Mouse (Mus musculus): Measurements from ENCODE around the gene Myl6. TPM values are rescaled to one million over a fixed set of nuclear protein-coding genes. Genes with fewer than 3 reads are reported as not detected.

The Myl6 gene
- polyA plus RNA-seq, 1 experiment from 2014 or later = 818 TPM

- H3K4me3 ChIP-seq (ENCODE audit: low read depth, low read length) = peak within 1 kb of the TSS; percentile 91
- H3K4me1 ChIP-seq (ENCODE audit: control insufficient read depth, insufficient read depth, low read length) = peaks cover 10% of the 10 kb centered on the region
- peaks cover 29% of the 10 kb centered on the region for H3K36me3 ChIP-seq (ENCODE audit: control insufficient read depth, insufficient read depth, low read length)
- H3K4me2 ChIP-seq (ENCODE audit: low read length) = peak within 1 kb of the TSS; percentile 81
- WGBS = under 1% methylated on average over 56 of the region's 86 CpGs
- peak; percentile 81 for DNase-seq (ENCODE audit: low spot score)
- peak within 1 kb of the TSS; percentile 98 for H3K9ac ChIP-seq (ENCODE audit: low read length)
- no peaks in the 10 kb centered on the region for H3K27me3 ChIP-seq (replicated peaks; ENCODE audit: control insufficient read depth, insufficient read depth, low read length)
- H3K9me3 ChIP-seq (replicated peaks; ENCODE audit: control insufficient read depth, low read length) = no peaks in the 10 kb centered on the region
- ATAC-seq = peak; percentile 77
- peak within 1 kb of the TSS; percentile 98 for H3K27ac ChIP-seq (ENCODE audit: low read depth, low read length)
Observed at GRCm38 (mm10) chr10:128458719-128459408, 35.1 kb downstream of the Myl6 start, which contains the start of gene Smarcc2. Gene Smarcc2 (plus strand): TSS chr10:128459248.

GRCm38 (mm10) chr10:128458348-128458718 lies 35.6 kb downstream of the Myl6 start:
- H3K4me1 ChIP-seq (ENCODE audit: control insufficient read depth, insufficient read depth, low read length) = peaks cover 10% of the 10 kb centered on the region
- peak overlapping the region; percentile 98 for H3K27ac ChIP-seq (ENCODE audit: low read depth, low read length)
- H3K4me2 ChIP-seq (ENCODE audit: low read length) = peak overlapping the region; percentile 54
- H3K27me3 ChIP-seq (replicated peaks; ENCODE audit: control insufficient read depth, insufficient read depth, low read length) = no peaks in the 10 kb centered on the region
- DNase-seq (ENCODE audit: low spot score) (peak; percentile 90), ATAC-seq (peak; percentile 67)
- no peaks in the 10 kb centered on the region for H3K9me3 ChIP-seq (replicated peaks; ENCODE audit: control insufficient read depth, low read length)
- H3K4me3 ChIP-seq (ENCODE audit: low read depth, low read length) = peak overlapping the region; percentile 91
- H3K36me3 ChIP-seq (ENCODE audit: control insufficient read depth, insufficient read depth, low read length) = peaks cover 24% of the 10 kb centered on the region
- WGBS = under 1% methylated on average over 29 of the region's 29 CpGs
- peak overlapping the region; percentile 98 for H3K9ac ChIP-seq (ENCODE audit: low read length)

GRCm38 (mm10) chr10:128457676-128458075 lies 36.3 kb downstream of the Myl6 start:
- 84% methylated on average over 6 of the region's 6 CpGs for WGBS
- H3K4me3 ChIP-seq (ENCODE audit: low read depth, low read length) = no peak overlapping the region
- peaks cover 10% of the 10 kb centered on the region for H3K4me1 ChIP-seq (ENCODE audit: control insufficient read depth, insufficient read depth, low read length)
- ATAC-seq (no peak), DNase-seq (ENCODE audit: low spot score) (no peak)
- peak overlapping the region; percentile 54; the same call in 1 of the 2 replicates for H3K4me2 ChIP-seq (ENCODE audit: low read length)
- H3K9ac ChIP-seq (ENCODE audit: low read length) = no peak overlapping the region
- H3K27ac ChIP-seq (ENCODE audit: low read depth, low read length) = no peak overlapping the region
- no peaks in the 10 kb centered on the region for H3K27me3 ChIP-seq (replicated peaks; ENCODE audit: control insufficient read depth, insufficient read depth, low read length)
- no peaks in the 10 kb centered on the region for H3K9me3 ChIP-seq (replicated peaks; ENCODE audit: control insufficient read depth, low read length)
- peaks cover 17% of the 10 kb centered on the region for H3K36me3 ChIP-seq (ENCODE audit: control insufficient read depth, insufficient read depth, low read length)

- Histone ChIP-seq H3K4me3 (ENCODE audit: low read depth, low read length) (no peak overlapping the region), H3K4me2 (ENCODE audit: low read length) (0 out of 2 replicates have a peak overlapping the region, but pooled peaks have one; percentile 19), H3K4me1 (ENCODE audit: control insufficient read depth, insufficient read depth, low read length) (no peaks in the 10 kb centered on the region), H3K27ac (ENCODE audit: low read depth, low read length) (no peak overlapping the region), H3K36me3 (ENCODE audit: control insufficient read depth, insufficient read depth, low read length) (no peaks in the 10 kb centered on the region), H3K9me3 (replicated peaks; ENCODE audit: control insufficient read depth, low read length) (no peaks in the 10 kb centered on the region), H3K9ac (ENCODE audit: low read length) (no peak overlapping the region), H3K27me3 (replicated peaks; ENCODE audit: control insufficient read depth, insufficient read depth, low read length) (no peaks in the 10 kb centered on the region)
- 0 out of 2 replicates have a peak, but pooled peaks have one; percentile 24 for ATAC-seq
- 1% methylated on average over 6 of the region's 6 CpGs for WGBS
- peak; percentile 94 for DNase-seq (ENCODE audit: low spot score)
Observed at GRCm38 (mm10) chr10:128455280-128455679, 38.7 kb downstream of the Myl6 start.

GRCm38 (mm10) chr10:128454471-128454870 lies 39.5 kb downstream of the Myl6 start:
- Histone ChIP-seq H3K4me2 (ENCODE audit: low read length) (no peak overlapping the region), H3K36me3 (ENCODE audit: control insufficient read depth, insufficient read depth, low read length) (no peaks in the 10 kb centered on the region), H3K27me3 (replicated peaks; ENCODE audit: control insufficient read depth, insufficient read depth, low read length) (no peaks in the 10 kb centered on the region), H3K9ac (ENCODE audit: low read length) (no peak overlapping the region), H3K9me3 (replicated peaks; ENCODE audit: control insufficient read depth, low read length) (no peaks in the 10 kb centered on the region), H3K4me3 (ENCODE audit: low read depth, low read length) (no peak overlapping the region), H3K4me1 (ENCODE audit: control insufficient read depth, insufficient read depth, low read length) (no peaks in the 10 kb centered on the region), H3K27ac (ENCODE audit: low read depth, low read length) (no peak overlapping the region)
- DNase-seq (ENCODE audit: low spot score) = no peak
- no peak for ATAC-seq
- WGBS = 80% methylated on average over 3 of the region's 3 CpGs

GRCm38 (mm10) chr10:128451014-128451413 lies 42.9 kb downstream of the Myl6 start:
- 76% methylated on average over 6 of the region's 6 CpGs for WGBS
- H3K4me1 ChIP-seq (ENCODE audit: control insufficient read depth, insufficient read depth, low read length) = no peaks in the 10 kb centered on the region

GRCm38 (mm10) chr10:128445407-128445806 lies 48.5 kb downstream of the Myl6 start:
- H3K4me1 ChIP-seq (ENCODE audit: control insufficient read depth, insufficient read depth, low read length) = no peaks in the 10 kb centered on the region
- DNase-seq (ENCODE audit: low spot score) (no peak), ATAC-seq (no peak)
- H3K9me3 ChIP-seq (replicated peaks; ENCODE audit: control insufficient read depth, low read length) = no peaks in the 10 kb centered on the region
- H3K27me3 ChIP-seq (replicated peaks; ENCODE audit: control insufficient read depth, insufficient read depth, low read length) = no peaks in the 10 kb centered on the region
- no peak overlapping the region for H3K27ac ChIP-seq (ENCODE audit: low read depth, low read length)
- peaks cover 15% of the 10 kb centered on the region for H3K36me3 ChIP-seq (ENCODE audit: control insufficient read depth, insufficient read depth, low read length)
- H3K4me2 ChIP-seq (ENCODE audit: low read length) = no peak overlapping the region
- H3K9ac ChIP-seq (ENCODE audit: low read length) = no peak overlapping the region
- no peak overlapping the region for H3K4me3 ChIP-seq (ENCODE audit: low read depth, low read length)
- 88% methylated on average over 4 of the region's 4 CpGs for WGBS

More at GRCm38 (mm10) chr10:128451014-128451413, 42.9 kb downstream of the Myl6 start:
- H3K4me2 ChIP-seq (ENCODE audit: low read length) = no peak overlapping the region
- ATAC-seq (no peak), DNase-seq (ENCODE audit: low spot score) (no peak)
- H3K9ac ChIP-seq (ENCODE audit: low read length) = no peak overlapping the region
- H3K4me3 ChIP-seq (ENCODE audit: low read depth, low read length) = no peak overlapping the region
- H3K36me3 ChIP-seq (ENCODE audit: control insufficient read depth, insufficient read depth, low read length) = no peaks in the 10 kb centered on the region
- no peak overlapping the region for H3K27ac ChIP-seq (ENCODE audit: low read depth, low read length)
- no peaks in the 10 kb centered on the region for H3K9me3 ChIP-seq (replicated peaks; ENCODE audit: control insufficient read depth, low read length)
- no peaks in the 10 kb centered on the region for H3K27me3 ChIP-seq (replicated peaks; ENCODE audit: control insufficient read depth, insufficient read depth, low read length)

- ATAC-seq (no peak), DNase-seq (ENCODE audit: low spot score) (no peak)
- Histone ChIP-seq H3K27me3 (replicated peaks; ENCODE audit: control insufficient read depth, insufficient read depth, low read length) (no peaks in the 10 kb centered on the region), H3K9me3 (replicated peaks; ENCODE audit: control insufficient read depth, low read length) (no peaks in the 10 kb centered on the region), H3K4me3 (ENCODE audit: low read depth, low read length) (no peak overlapping the region), H3K4me2 (ENCODE audit: low read length) (no peak overlapping the region), H3K9ac (ENCODE audit: low read length) (no peak overlapping the region), H3K36me3 (ENCODE audit: control insufficient read depth, insufficient read depth, low read length) (peaks cover 25% of the 10 kb centered on the region), H3K4me1 (ENCODE audit: control insufficient read depth, insufficient read depth, low read length) (no peaks in the 10 kb centered on the region), H3K27ac (ENCODE audit: low read depth, low read length) (no peak overlapping the region)
- 75% methylated on average over 6 of the region's 6 CpGs for WGBS
Observed at GRCm38 (mm10) chr10:128444354-128444753, 49.6 kb downstream of the Myl6 start.

GRCm38 (mm10) chr10:128442718-128443117 lies 51.2 kb downstream of the Myl6 start:
- DNase-seq (ENCODE audit: low spot score) (no peak), ATAC-seq (no peak)
- no peaks in the 10 kb centered on the region for H3K9me3 ChIP-seq (replicated peaks; ENCODE audit: control insufficient read depth, low read length)
- H3K4me3 ChIP-seq (ENCODE audit: low read depth, low read length) = no peak overlapping the region
- no peaks in the 10 kb centered on the region for H3K27me3 ChIP-seq (replicated peaks; ENCODE audit: control insufficient read depth, insufficient read depth, low read length)
- no peaks in the 10 kb centered on the region for H3K4me1 ChIP-seq (ENCODE audit: control insufficient read depth, insufficient read depth, low read length)
- peaks cover 42% of the 10 kb centered on the region for H3K36me3 ChIP-seq (ENCODE audit: control insufficient read depth, insufficient read depth, low read length)
- WGBS = 91% methylated on average over 1 of the region's 1 CpGs
- no peak overlapping the region for H3K4me2 ChIP-seq (ENCODE audit: low read length)
- no peak overlapping the region for H3K27ac ChIP-seq (ENCODE audit: low read depth, low read length)
- H3K9ac ChIP-seq (ENCODE audit: low read length) = no peak overlapping the region
